Mouse (Mus musculus) MEL (cell line): ENCODE data around the gene Tpx2. TPM values are rescaled to one million over a fixed set of nuclear protein-coding genes. Genes with fewer than 3 reads are reported as not detected.

Experiments
- DNase-seq: peaks from one replicate; pipeline ENCODE4 v3.0.0; 2011; ENCODE audit warnings: low read depth, low spot score
- H3K27ac ChIP-seq: 2 replicates; pipeline ENCODE4 v1.5.1; 2012; ENCODE audit warnings: low read depth, mild to moderate bottlenecking, control low read depth, low read length, moderate library complexity; ENCODE audit not compliant: control insufficient read depth
- H3K27me3 ChIP-seq, 2 experiments: fragments of 150-350 bp in 1 of 2; sonication (generic) in 1 of 2; 2 replicates each; pipeline ENCODE4 v1.6.1; 2012; ENCODE audit warnings: low read length in 2 of 2, mild to moderate bottlenecking in 2 of 2, improper control_type of control experiment in 1 of 2, moderate library complexity in 1 of 2; ENCODE audit not compliant: insufficient read depth in 2 of 2, control insufficient read depth in 1 of 2
- H3K36me3 ChIP-seq, 2 experiments: 2 replicates each; pipeline ENCODE4 v1.6.1; 2012 to 2014; ENCODE audit warnings: low read length in 2 of 2, improper control_type of control experiment in 1 of 2, inconsistent platforms in 1 of 2, mild to moderate bottlenecking in 1 of 2; ENCODE audit not compliant: insufficient read depth in 2 of 2, control insufficient read depth in 1 of 2
- H3K4me1 ChIP-seq, 2 experiments: fragments of 150-350 bp in 1 of 2; sonication (generic) in 1 of 2; 2 replicates each; pipeline ENCODE4 v1.6.1; 2012; ENCODE audit warnings: low read length in 2 of 2, improper control_type of control experiment in 1 of 2, mild to moderate bottlenecking in 1 of 2; ENCODE audit not compliant: insufficient read depth in 2 of 2, control insufficient read depth in 1 of 2
- H3K4me3 ChIP-seq, 2 experiments: fragments of 150-350 bp in 1 of 2; sonication (generic) in 1 of 2; 2 replicates each; pipeline ENCODE4 v1.5.1; 2012; ENCODE audit warnings: low read depth in 2 of 2, low read length in 2 of 2, mild to moderate bottlenecking in 2 of 2, moderate library complexity in 2 of 2, control low read depth in 1 of 2, improper control_type of control experiment in 1 of 2; ENCODE audit not compliant: control insufficient read depth in 1 of 2, insufficient read depth in 1 of 2
- H3K79me2 ChIP-seq: 2 replicates; pipeline ENCODE4 v1.6.1; 2012; ENCODE audit warnings: mild to moderate bottlenecking, low read length, moderate library complexity; ENCODE audit not compliant: control insufficient read depth, poor library complexity, insufficient read depth
- H3K9ac ChIP-seq: 2 replicates; pipeline ENCODE4 v1.6.1; 2012; ENCODE audit warnings: low read depth, mild to moderate bottlenecking, control low read depth, low read length, moderate library complexity; ENCODE audit not compliant: control insufficient read depth, poor library complexity, severe bottlenecking
- H3K9me3 ChIP-seq: fragments of 150-350 bp; sonication (generic); replicated peaks from 2 replicates; pipeline ENCODE4 v1.6.1; 2012; ENCODE audit warnings: mild to moderate bottlenecking, low read length, improper control_type of control experiment, moderate library complexity; ENCODE audit not compliant: insufficient read depth
- CHD1 ChIP-seq: IDR thresholded peaks from 2 replicates; pipeline ENCODE4 v1.6.1; 2012; ENCODE audit warnings: low read depth, mild to moderate bottlenecking, inconsistent platforms, low read length, improper control_type of control experiment
- CTCF ChIP-seq, 3 experiments: IDR thresholded peaks in 2 of 3; conservative IDR thresholded peaks in 1 of 3; 2 replicates each; pipeline ENCODE4 v1.5.1; 2011 to 2012; ENCODE audit warnings: low read length in 3 of 3, low read depth in 2 of 3, mild to moderate bottlenecking in 2 of 3, improper control_type of control experiment in 1 of 3, inconsistent platforms in 1 of 3, mixed read lengths in 1 of 3, moderate library complexity in 1 of 3; ENCODE audit not compliant: control insufficient read depth in 1 of 3, insufficient read depth in 1 of 3, poor library complexity in 1 of 3, severe bottlenecking in 1 of 3
- E2F4 ChIP-seq: IDR thresholded peaks from 2 replicates; pipeline ENCODE4 v1.6.1; 2011; ENCODE audit warnings: low read depth, low read length, improper control_type of control experiment, borderline replicate concordance
- EP300 ChIP-seq, 2 experiments: IDR thresholded peaks; 2 replicates each; pipeline ENCODE4 v1.6.1; 2011; ENCODE audit warnings: improper control_type of control experiment in 2 of 2, low read length in 2 of 2, low read depth in 1 of 2, mild to moderate bottlenecking in 1 of 2
- GABPA ChIP-seq: IDR thresholded peaks from 2 replicates; pipeline ENCODE4 v1.6.1; 2012; ENCODE audit warnings: low read depth, mild to moderate bottlenecking, inconsistent platforms, low read length, improper control_type of control experiment, moderate library complexity
- JUND ChIP-seq: IDR thresholded peaks from 2 replicates; pipeline ENCODE4 v1.6.1; 2011; ENCODE audit warnings: low read depth, mild to moderate bottlenecking, improper control_type of control experiment, low read length
- MAFK ChIP-seq: IDR thresholded peaks from 2 replicates; pipeline ENCODE4 v1.6.1; 2011; ENCODE audit warnings: low read depth, mild to moderate bottlenecking, low read length, improper control_type of control experiment, borderline replicate concordance
- MAZ ChIP-seq: IDR thresholded peaks from 2 replicates; pipeline ENCODE4 v1.6.1; 2012; ENCODE audit warnings: low read depth, mild to moderate bottlenecking, inconsistent platforms, low read length, improper control_type of control experiment
- MEF2A ChIP-seq: IDR thresholded peaks from 2 replicates; pipeline ENCODE4 v1.6.1; 2014; ENCODE audit warnings: low read depth, mild to moderate bottlenecking, inconsistent platforms, low read length, improper control_type of control experiment; ENCODE audit not compliant: poor library complexity, insufficient replicate concordance, severe bottlenecking; ENCODE audit errors: extremely low read depth
- MYB ChIP-seq: IDR thresholded peaks from 2 replicates; pipeline ENCODE4 v1.6.1; 2011; ENCODE audit warnings: mild to moderate bottlenecking, low read depth, low read length, improper control_type of control experiment
- POLR2A ChIP-seq, 2 experiments: IDR thresholded peaks; 2 replicates each; pipeline ENCODE4 v1.6.1; 2011 to 2012; ENCODE audit warnings: low read length in 2 of 2, mild to moderate bottlenecking in 2 of 2, control low read depth in 1 of 2, improper control_type of control experiment in 1 of 2, low read depth in 1 of 2, moderate library complexity in 1 of 2; ENCODE audit not compliant: control insufficient read depth in 1 of 2, insufficient read depth in 1 of 2, poor library complexity in 1 of 2
- POLR2AphosphoS5 ChIP-seq: IDR thresholded peaks from 2 replicates; pipeline ENCODE4 v1.6.1; 2012; ENCODE audit warnings: low read depth, borderline replicate concordance, mild to moderate bottlenecking, inconsistent platforms, low read length, moderate library complexity, mixed read lengths
- RAD21 ChIP-seq: IDR thresholded peaks from 2 replicates; pipeline ENCODE4 v1.6.1; 2011; ENCODE audit warnings: mild to moderate bottlenecking, low read depth, low read length, improper control_type of control experiment
- RCOR1 ChIP-seq: IDR thresholded peaks from 2 replicates; pipeline ENCODE4 v1.6.1; 2012; ENCODE audit warnings: low read depth, mild to moderate bottlenecking, inconsistent platforms, low read length, improper control_type of control experiment
- SIN3A ChIP-seq: IDR thresholded peaks from 2 replicates; pipeline ENCODE4 v1.6.1; 2012; ENCODE audit warnings: low read length, improper control_type of control experiment, inconsistent platforms
- SMC3 ChIP-seq: IDR thresholded peaks from 2 replicates; pipeline ENCODE4 v1.6.1; 2011; ENCODE audit warnings: low read depth, low read length, improper control_type of control experiment
- ZKSCAN1 ChIP-seq: IDR thresholded peaks from 2 replicates; pipeline ENCODE4 v1.6.1; 2012; ENCODE audit warnings: low read depth, mild to moderate bottlenecking, inconsistent platforms, low read length, improper control_type of control experiment, moderate library complexity
- polyA plus RNA-seq, 2 experiments: library from polyadenylated mRNA; stranded (reverse) in 1 of 2; unstranded in 1 of 2; fragments of >175 nt in 1 of 2; fragments of >200 nt in 1 of 2; gene quantifications; 2 replicates each; pipeline versions ENCODE4 v1.2.1 to v1.2.4; 2012; ENCODE audit warnings: low replicate concordance in 2 of 2, low read depth in 1 of 2; ENCODE audit not compliant: insufficient read length in 2 of 2, insufficient read depth in 1 of 2, missing spikeins in 1 of 2
- total RNA-seq: library from RNA; depleted of rRNA; stranded (reverse); fragments of 300-350 nt; gene quantifications from 2 replicates; pipeline ENCODE4 v1.2.3, GENCODE M21; 2012

Gene Tpx2
- total and polyA plus RNA-seq, 3 experiments, result 59.3 to 131 TPM; not detected in 1

DNA sequence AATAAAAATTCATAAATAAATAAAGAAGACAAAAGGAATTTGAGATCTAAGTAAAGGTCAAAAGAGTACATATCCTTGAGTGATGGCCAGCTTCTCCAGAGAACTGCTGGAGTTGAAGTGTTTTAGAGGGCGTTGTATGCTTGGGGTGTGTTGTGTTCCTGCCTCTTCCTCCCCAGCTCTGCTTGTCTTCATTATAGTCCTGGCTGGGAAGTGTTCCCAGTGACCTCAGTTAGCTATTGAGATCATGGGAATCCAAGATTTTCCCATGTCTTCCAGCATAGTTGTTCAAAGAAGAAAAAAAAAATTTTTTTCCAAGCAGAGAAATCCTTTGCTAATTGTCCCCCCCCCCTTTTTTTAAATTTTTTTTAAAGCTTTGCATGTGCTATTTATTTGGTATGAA lies 14.1 kb downstream of the Tpx2 start:
- DNase-seq, result no peak
- Histone ChIP-seq H3K4me1 (no peaks in the 10 kb centered on the region; a peak in 1 of 4 replicates), H3K27ac (no peak overlapping the region), H3K79me2 (peaks cover 4% of the 10 kb centered on the region; the same call in 1 of the 2 replicates)
- no peak for TF ChIP-seq SMC3
- TF ChIP-seq CHD1, result no peak
- no peak for TF ChIP-seq GABPA
- TF ChIP-seq POLR2A (IDR thresholded peaks at IDR 0.05; ENCODE audit: control insufficient read depth in 1 of 2, insufficient read depth in 1 of 2, low read depth in 1 of 2, low read length in 2 of 2, poor library complexity in 1 of 2), result no peak
- no peak for TF ChIP-seq ZKSCAN1
- TF ChIP-seq JUND, result no peak
- no peak for TF ChIP-seq CTCF (IDR thresholded peaks at IDR 0.05 in 2 of 3, conservative IDR thresholded peaks at IDR 0.05 in 1 of 3; ENCODE audit: control insufficient read depth in 1 of 3, insufficient read depth in 1 of 3, low read depth in 2 of 3, low read length in 3 of 3, poor library complexity in 1 of 3, severe bottlenecking in 1 of 3)
- TF ChIP-seq E2F4, result no peak
- TF ChIP-seq POLR2AphosphoS5, result no peak
- TF ChIP-seq, all 39 proteins: peak for 0
- Histone ChIP-seq H3K4me3 (no peak overlapping the region), H3K36me3 (peaks cover 10 to 38% of the 10 kb centered on the region in 2 experiments), H3K27me3 (no peaks in the 10 kb centered on the region), H3K9ac (no peak overlapping the region), H3K9me3 (no peaks in the 10 kb centered on the region)

DNA sequence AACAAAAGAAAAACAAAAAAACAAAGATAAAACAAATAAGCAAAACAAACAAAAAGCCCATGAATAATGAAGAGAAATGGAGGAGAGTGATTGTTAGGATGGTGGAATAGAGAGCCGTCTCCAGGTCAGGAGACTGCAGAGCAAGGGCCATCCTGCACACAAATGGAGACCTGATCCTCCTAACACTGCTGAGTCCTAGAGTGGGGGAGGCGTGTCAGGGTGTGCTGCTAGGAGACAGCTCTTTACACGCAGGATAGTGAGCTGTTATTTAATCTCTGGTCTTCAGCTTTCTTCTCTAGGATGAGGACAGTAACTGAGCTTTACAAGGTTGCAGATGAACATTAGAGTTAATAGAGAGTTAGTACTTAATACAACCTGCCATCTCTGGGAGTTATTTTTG lies 14.9 kb downstream of the Tpx2 start:
- Histone ChIP-seq H3K27me3 (no peaks in the 10 kb centered on the region), H3K4me1 (no peaks in the 10 kb centered on the region; a peak in 1 of 4 replicates), H3K9me3 (no peaks in the 10 kb centered on the region), H3K27ac (no peak overlapping the region), H3K9ac (no peak overlapping the region), H3K4me3 (no peak overlapping the region), H3K36me3 (peaks cover 10 to 41% of the 10 kb centered on the region in 2 experiments), H3K79me2 (peaks cover 4% of the 10 kb centered on the region; the same call in 1 of the 2 replicates)
- TF ChIP-seq RAD21, result no peak
- TF ChIP-seq SMC3, result no peak
- TF ChIP-seq RCOR1, result no peak
- no peak for TF ChIP-seq GABPA
- TF ChIP-seq MAZ, result no peak
- TF ChIP-seq SIN3A, result no peak
- TF ChIP-seq MEF2A, result no peak
- TF ChIP-seq MAFK, result no peak
- no peak for TF ChIP-seq ZKSCAN1
- no peak for TF ChIP-seq MYB
- no peak for TF ChIP-seq CHD1
- no peak for TF ChIP-seq EP300 (IDR thresholded peaks at IDR 0.05; ENCODE audit: low read depth in 1 of 2, low read length in 2 of 2)
- DNase-seq, result no peak
